Mouse (Mus musculus) bone marrow macrophage, adult 2 months (primary cell): ENCODE data around the gene N6amt1. TPM values are rescaled to one million over a fixed set of nuclear protein-coding genes. Genes with fewer than 3 reads are reported as not detected.

Experiments
- H3K27ac ChIP-seq: 2 replicates; pipeline ENCODE4 v1.5.1; 2012; ENCODE audit warnings: low read depth, low read length; ENCODE audit not compliant: insufficient read depth
- H3K4me1 ChIP-seq: 2 replicates; pipeline ENCODE4 v1.6.1; 2012; ENCODE audit warnings: low read length; ENCODE audit not compliant: control insufficient read depth, insufficient read depth
- H3K4me3 ChIP-seq: 2 replicates; pipeline ENCODE4 v1.5.1; 2012; ENCODE audit warnings: mild to moderate bottlenecking, low read length, moderate library complexity; ENCODE audit not compliant: insufficient read depth
- CTCF ChIP-seq: IDR thresholded peaks from 2 replicates; pipeline ENCODE4 v1.5.1; 2012; ENCODE audit warnings: low read depth, mild to moderate bottlenecking, low read length, moderate library complexity
- POLR2A ChIP-seq: IDR thresholded peaks from 2 replicates; pipeline ENCODE4 v1.6.1; 2012; ENCODE audit warnings: mild to moderate bottlenecking, low read depth, low read length, borderline replicate concordance
- polyA plus RNA-seq: library from polyadenylated mRNA; stranded (reverse); fragments of >200 nt; gene quantifications from 2 replicates; pipeline ENCODE4 v1.2.4, GENCODE M21; 2012; ENCODE audit not compliant: missing spikeins, insufficient read depth, insufficient read length

N6amt1 gene
- polyA plus RNA-seq, 1 experiment = 10.6 TPM

DNA sequence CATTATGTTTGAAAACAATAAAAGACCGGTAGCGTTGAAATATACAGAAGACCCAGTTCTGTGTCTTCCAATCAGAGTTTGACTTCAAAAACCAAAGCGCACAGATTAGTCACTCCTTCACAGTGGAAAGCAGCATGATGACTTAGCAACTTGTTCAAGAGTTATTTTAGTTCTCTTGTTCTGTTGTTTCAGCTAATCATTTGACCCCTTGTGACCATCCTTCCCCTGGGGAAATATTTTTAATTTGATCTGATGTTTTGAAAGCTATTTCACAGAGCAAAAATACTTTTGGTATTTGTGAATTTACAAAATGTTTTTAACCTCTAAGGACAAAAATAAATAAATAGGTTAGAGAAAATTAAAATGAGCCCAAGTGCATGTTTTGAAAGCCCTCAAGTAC is 19.2 kb upstream of the N6amt1 start:
- H3K27ac ChIP-seq = peak overlapping the region; percentile 100
- H3K4me1 ChIP-seq = peaks cover 35% of the 10 kb centered on the region
- no peak overlapping the region for H3K4me3 ChIP-seq
- no peak for TF ChIP-seq POLR2A
- TF ChIP-seq CTCF = no peak

DNA sequence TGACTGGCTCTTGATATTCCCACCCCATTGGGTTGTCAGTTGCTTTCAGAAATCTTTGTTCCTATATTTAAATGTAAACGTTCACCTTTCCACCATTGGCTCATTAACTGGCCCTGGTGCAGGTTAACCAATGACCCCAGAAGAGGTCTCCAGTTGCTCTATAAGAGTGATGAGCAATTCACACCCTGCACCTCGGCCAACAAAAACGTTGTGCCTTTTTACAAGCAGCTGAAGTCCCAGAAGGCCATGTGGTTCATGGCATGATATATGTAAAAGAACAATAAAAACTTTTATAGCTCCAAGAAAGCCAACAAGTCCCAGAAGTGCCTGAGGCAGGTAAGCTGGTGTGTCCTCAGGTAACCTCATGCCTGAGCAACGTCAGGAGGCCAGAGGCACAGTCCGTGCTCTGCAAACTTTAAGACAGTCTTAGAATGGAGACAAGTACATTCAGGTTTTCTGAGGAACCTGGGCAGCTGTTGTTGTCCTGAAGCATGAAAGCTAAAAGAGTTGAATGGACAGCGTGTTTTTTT is 12.9 kb upstream of the N6amt1 start:
- Histone ChIP-seq H3K27ac (no peak overlapping the region), H3K4me3 (no peak overlapping the region), H3K4me1 (peaks cover 4% of the 10 kb centered on the region)
- no peak for TF ChIP-seq POLR2A
- TF ChIP-seq CTCF = no peak

DNA sequence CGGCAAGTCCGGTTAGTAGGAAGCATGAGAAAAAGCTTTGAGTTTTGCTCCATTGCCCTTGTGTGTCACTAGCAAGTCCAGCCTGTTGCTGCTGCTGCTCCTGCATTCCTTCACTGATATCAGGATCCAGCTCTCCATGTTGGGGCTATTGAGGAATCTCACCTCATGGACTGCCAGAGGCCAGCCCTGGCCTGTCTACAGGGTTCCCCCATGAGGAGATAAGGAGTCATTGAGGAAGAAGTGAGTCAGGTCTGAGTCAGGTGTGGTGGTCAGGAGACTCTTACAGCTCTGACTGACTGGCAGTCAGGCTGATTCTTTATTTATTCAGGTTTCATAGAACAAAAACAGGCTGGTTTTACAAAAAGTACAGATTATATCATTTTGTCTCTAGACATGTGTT is 5.9 kb upstream of the N6amt1 start:
- no peak overlapping the region for H3K27ac ChIP-seq
- TF ChIP-seq POLR2A (no peak), CTCF (no peak)
- peaks cover 7% of the 10 kb centered on the region for H3K4me1 ChIP-seq
- H3K4me3 ChIP-seq = no peak overlapping the region

DNA sequence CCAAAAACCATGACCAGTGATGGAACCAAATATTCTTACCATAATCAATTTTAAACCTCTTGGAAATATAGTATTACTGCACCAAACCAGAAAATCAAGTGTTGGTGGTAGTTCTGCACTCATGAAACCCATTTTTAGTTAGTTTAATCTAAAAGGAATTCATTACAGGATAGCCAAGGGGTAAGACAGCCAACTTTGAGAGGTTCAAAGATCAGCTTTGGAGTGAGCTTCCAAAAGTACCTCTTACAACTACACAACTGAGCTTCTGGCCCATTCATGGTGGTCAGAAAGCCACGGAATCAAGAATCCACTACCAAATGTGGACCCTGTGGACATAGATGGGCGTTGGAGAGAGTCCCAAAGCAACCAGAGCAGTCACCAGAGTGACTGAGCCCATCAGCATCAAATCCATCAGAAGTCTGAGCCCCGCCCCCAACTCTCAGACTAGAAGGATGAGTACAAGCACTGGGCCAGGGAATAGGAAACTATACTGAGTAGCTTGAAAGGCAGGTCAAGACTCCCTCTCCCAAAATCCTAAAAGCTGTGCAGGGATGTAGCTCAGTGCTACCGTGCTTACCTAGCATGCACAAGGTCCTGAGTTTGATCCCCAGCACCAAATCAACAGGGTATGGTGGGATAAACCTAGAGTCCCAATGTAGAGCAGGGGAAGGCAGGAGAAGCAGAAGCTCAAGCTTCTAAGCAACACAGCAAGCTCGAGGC is 2.4 kb upstream of the N6amt1 start:
- H3K27ac ChIP-seq = no peak overlapping the region
- H3K4me3 ChIP-seq = no peak overlapping the region
- peaks cover 15% of the 10 kb centered on the region for H3K4me1 ChIP-seq
- TF ChIP-seq POLR2A = no peak
- TF ChIP-seq CTCF = no peak

DNA sequence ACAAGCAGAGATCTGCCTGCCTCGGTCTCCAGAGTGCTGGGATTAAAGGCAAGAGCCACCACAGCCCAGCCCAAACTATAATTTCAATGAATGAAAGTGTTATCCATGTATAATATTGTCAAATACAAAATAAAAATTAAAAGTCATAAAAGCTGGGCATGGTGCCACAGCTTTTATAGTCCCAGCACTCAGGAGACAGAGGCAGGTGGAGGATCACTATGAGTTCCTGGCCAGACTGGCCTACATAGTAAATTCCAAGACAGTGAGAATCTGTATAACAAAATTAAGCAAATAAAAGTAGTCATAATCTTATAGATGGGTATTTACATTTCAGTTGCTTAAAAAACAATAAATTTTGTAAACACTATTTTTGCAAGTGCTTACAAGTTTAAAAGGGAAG is 380 bp upstream of the N6amt1 start:
- Histone ChIP-seq H3K4me3 (no peak overlapping the region), H3K4me1 (peaks cover 11% of the 10 kb centered on the region), H3K27ac (peak overlapping the region; percentile 57)
- no peak for TF ChIP-seq CTCF
- TF ChIP-seq POLR2A = no peak

DNA sequence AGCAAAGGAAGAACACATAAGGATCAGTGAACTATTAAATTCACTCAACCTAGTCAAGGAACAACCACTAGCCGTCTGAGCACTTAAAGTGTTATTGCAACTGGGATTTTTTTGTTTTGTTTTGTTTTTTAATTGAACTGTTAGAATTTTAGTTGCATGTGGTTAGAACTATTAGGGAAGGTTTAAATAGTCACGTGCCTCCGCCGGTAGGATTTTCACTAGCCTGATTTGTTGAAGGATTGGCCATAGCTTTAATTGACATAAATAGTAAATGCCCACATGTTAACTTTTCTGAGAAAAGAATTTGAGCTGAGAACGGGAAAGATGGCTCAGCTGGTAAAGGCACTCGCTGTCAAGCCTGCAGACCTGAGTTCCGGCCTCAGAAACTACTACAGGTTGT is 763 bp downstream of the N6amt1 start:
- Histone ChIP-seq H3K4me1 (peaks cover 11% of the 10 kb centered on the region), H3K4me3 (peak overlapping the region; percentile 79; the same call in 1 of the 2 replicates), H3K27ac (no peak overlapping the region; the same call in 1 of the 2 replicates)
- TF ChIP-seq POLR2A (no peak), CTCF (no peak)

DNA sequence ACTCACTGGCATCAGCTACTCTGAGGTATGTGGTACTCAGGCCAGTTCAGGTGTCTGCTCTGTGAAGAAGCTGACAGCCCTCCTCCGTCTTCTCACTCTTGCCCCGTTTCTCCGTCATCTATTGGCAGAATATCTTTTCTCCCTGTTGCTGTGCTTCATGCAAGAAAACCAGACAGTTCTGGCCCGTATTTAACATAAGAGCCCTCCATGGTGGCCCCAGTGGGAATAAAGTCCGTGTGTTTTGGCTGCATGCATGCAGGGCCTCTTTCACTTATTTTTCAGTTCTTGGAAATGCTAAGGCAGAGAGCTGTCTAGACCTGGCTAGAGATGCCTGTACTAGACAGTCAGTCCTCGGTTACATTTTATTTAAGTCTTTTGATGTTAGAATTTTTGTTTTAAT is 6.1 kb downstream of the N6amt1 start:
- no peak for TF ChIP-seq CTCF
- no peak for TF ChIP-seq POLR2A
- no peak overlapping the region for H3K27ac ChIP-seq
- H3K4me3 ChIP-seq = no peak overlapping the region
- no peaks in the 10 kb centered on the region; the same call in 1 of the 2 replicates for H3K4me1 ChIP-seq

DNA sequence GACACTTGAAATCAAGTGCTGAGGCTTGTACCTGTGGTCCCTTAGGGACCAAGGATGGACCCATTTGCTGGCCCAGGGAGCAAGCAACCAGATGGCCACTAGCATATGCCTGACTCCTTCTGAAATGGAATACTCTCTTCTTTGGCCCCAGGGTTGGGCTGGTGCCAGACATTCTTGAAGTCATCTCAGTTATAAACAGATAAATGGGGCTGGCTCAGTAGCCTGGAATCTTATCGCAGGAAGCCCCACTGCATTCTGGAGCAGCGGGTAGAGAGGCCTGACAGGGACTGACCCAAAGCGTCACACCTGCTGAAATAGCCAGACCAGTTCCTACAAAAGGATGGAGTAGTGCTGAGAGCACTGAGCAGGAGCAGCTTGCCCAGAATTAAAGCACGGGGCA is 10.2 kb downstream of the N6amt1 start:
- Histone ChIP-seq H3K27ac (no peak overlapping the region), H3K4me1 (no peaks in the 10 kb centered on the region), H3K4me3 (no peak overlapping the region)
- TF ChIP-seq POLR2A = no peak
- TF ChIP-seq CTCF = no peak

DNA sequence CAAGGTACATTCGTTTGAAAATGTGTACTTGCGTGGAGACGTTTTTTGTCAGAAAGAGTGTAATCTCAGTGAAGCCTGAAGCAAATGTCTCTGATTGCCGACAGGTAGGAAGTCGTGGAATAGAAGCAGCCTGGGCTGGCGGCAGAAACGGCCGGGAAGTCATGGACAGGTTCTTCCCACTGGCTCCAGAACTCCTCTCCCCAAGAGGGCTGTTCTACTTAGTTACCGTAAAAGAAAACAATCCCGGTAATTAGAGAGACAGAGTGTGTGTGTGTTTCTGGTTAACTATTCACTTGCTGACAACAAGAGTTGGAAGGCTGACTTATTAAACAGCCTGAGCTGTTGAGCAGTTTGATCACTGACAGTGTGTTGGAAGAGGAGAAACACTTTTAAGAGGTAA is 12.1 kb downstream of the N6amt1 start:
- Histone ChIP-seq H3K27ac (no peak overlapping the region), H3K4me3 (no peak overlapping the region), H3K4me1 (no peaks in the 10 kb centered on the region)
- no peak for TF ChIP-seq POLR2A
- TF ChIP-seq CTCF = no peak

DNA sequence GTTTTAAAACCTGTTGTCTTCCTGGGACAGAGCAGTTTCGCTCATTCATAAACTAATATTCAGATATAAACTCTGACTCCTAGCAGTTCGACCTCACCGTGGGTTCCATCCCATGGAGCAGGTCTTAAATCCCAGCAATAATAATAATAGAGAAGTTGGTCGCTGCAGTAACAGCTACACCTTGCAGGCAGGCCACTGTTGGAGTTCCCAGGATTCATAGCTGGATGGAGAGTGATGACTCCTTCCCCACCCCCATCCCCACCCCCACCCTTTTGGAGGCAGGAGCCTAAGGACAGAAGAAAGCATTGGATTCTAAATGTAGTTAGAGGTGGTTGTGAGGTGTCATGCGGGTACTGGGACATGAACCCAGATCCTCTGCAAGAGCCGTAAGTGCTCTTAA is 12.5 kb downstream of the N6amt1 start:
- no peak for TF ChIP-seq CTCF
- TF ChIP-seq POLR2A = no peak

DNA sequence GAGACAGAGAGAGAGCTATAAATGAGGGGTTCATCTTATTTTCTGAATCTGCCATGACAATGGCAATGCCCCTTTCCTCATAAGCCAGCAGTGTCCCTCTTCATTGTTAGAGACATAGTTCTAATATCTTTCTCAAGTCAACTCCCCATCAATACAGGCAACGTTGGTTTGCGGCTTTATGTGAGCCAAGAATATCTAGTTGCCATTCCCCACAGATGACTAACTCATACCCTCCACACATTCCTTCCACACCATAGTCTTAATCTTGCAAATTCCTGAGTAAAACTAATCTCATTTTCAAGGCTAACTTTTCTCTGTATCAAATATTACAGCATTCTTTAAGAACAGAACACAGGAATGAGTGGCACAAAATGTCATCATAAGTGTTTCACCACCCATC is 29.0 kb downstream of the N6amt1 start:
- no peak overlapping the region for H3K27ac ChIP-seq

More for the DNA sequence above, 12.5 kb downstream of the N6amt1 start:
- no peak overlapping the region for H3K27ac ChIP-seq
- H3K4me1 ChIP-seq = no peaks in the 10 kb centered on the region
- no peak overlapping the region for H3K4me3 ChIP-seq

More for the DNA sequence above, 29.0 kb downstream of the N6amt1 start:
- H3K4me3 ChIP-seq = no peak overlapping the region
- H3K4me1 ChIP-seq = peaks cover 9% of the 10 kb centered on the region
- TF ChIP-seq CTCF (no peak), POLR2A (no peak)
